Mouse (Mus musculus) kidney, adult 2 months (tissue): ENCODE measurements around the gene Fstl5.
"Not testable (repeated sequence)": the region's sequence is repeated elsewhere in the genome, so short reads cannot be mapped to it uniquely, and the experiment has no call there.

ENCODE experiments used
- CTCF ChIP-seq: fragments of 200-500 bp; conservative IDR thresholded peaks from 2 replicates; pipeline ENCODE4 v1.5.1; 2011; ENCODE audit warnings: low read depth, mild to moderate bottlenecking, control low read depth, low read length, moderate library complexity, mixed read lengths; ENCODE audit not compliant: insufficient read depth, insufficient read length
- POLR2A ChIP-seq: fragments of 200-500 bp; IDR thresholded peaks from one replicate; pipeline ENCODE4 v1.6.1; 2011; ENCODE audit warnings: low read depth, low read length, control low read depth

- TF ChIP-seq CTCF, POLR2A: not testable (repeated sequence)
These were observed 433.8 kb downstream of the Fstl5 start for GRCm38 (mm10) chr3:76507891-76508290.
